ENCODE assay signal across 11 mouse cellular contexts in genomic region chr5:67348949-67349348, GRCm38 (mm10). TPM values are rescaled to one million over a fixed set of nuclear protein-coding genes. Genes with fewer than 3 reads are reported as not detected.
DNase-seq lines count a peak whose midpoint lies in the region; ATAC-seq lines count a peak whose summit lies in the region.
"Had no signal": no experiment of that assay in that cellular context is flagged by ENCODE, and none has a peak within 500 bp of the region (broad histone marks: within the 10 kb centered on the region; RNA-seq: fewer than 3 reads in every experiment).

No protein-coding gene starts in this region.

- peak; percentile 26; the same call in 1 of the 2 replicates for ATAC-seq in cerebellum, adult (ENCODE audit: insufficient number of reproducible peaks, low FRiP score, low TSS enrichment)
- ATAC-seq: activated CD4-positive, CD25-positive, alpha-beta regulatory T cell, adult 4 months had no signal

- DNase-seq in cerebellum, adult 11-12 months = no peak
- peak; percentile 12 for DNase-seq in kidney, postnatal 10 days
- no peak for DNase-seq in kidney, adult 11 months
- DNase-seq in layer of hippocampus, adult 18-20 months (ENCODE audit: low spot score in 2 of 2) = peak; percentile 73 to 77
- peak; percentile 65 to 66 for DNase-seq in right cerebral cortex, adult 2 months (ENCODE audit: low spot score in 2 of 2)
- DNase-seq in c-Kit-positive CD71-positive TER-119-positive erythroid progenitor cells, embryonic 14.5 days (ENCODE audit: low spot score) = no peak
- no peak for DNase-seq in urinary bladder, postnatal 36 days (ENCODE audit: low spot score in 2 of 2)
- DNase-seq: lung, adult 18-20 months; retina, postnatal 1 day had no signal

RNA-seq across cellular contexts. Expression of gene Slc30a9, which starts 42.2 kb away (rescaled TPM):
- total RNA-seq in layer of hippocampus, adult 18-20 months (2021) = 100 to 1,000 TPM; 189 to 191 TPM

Comparison
In these comparisons a context has a peak if more than half of its experiments do, and no peak if none do; other contexts are left out.
1. DNase-seq: peak in kidney, postnatal 10 days (single experiment), layer of hippocampus, adult 18-20 months (2 of 2) and right cerebral cortex, adult 2 months (2 of 2); none in cerebellum, adult 11-12 months (single experiment), kidney, adult 11 months (single experiment), c-Kit-positive CD71-positive TER-119-positive erythroid progenitor cells, embryonic 14.5 days (single experiment) and urinary bladder, postnatal 36 days (0 of 2).